Mouse (Mus musculus): ENCODE data around the gene Capzb. TPM values are rescaled to one million over a fixed set of nuclear protein-coding genes. Genes with fewer than 3 reads are reported as not detected.

Gene Capzb
- polyA plus RNA-seq, 1 experiment from 2014 or later, result 218 TPM

GRCm38 (mm10) chr4:139262981-139263380 is 70.3 kb downstream of the Capzb start:
- Histone ChIP-seq H3K4me1 (ENCODE audit: control insufficient read depth, insufficient read depth, low read length) (no peaks in the 10 kb centered on the region), H3K4me3 (ENCODE audit: low read depth, low read length) (no peak overlapping the region), H3K4me2 (ENCODE audit: low read depth, low read length) (no peak overlapping the region), H3K27me3 (ENCODE audit: control insufficient read depth, insufficient read depth, low read length) (no peaks in the 10 kb centered on the region), H3K36me3 (ENCODE audit: control insufficient read depth, insufficient read depth, low read length) (peaks cover 35% of the 10 kb centered on the region), H3K9me3 (ENCODE audit: control insufficient read depth, low read length) (no peaks in the 10 kb centered on the region), H3K9ac (replicated peaks; ENCODE audit: low read depth, low read length) (no peak overlapping the region), H3K27ac (ENCODE audit: low read depth, low read length) (no peak overlapping the region)
- 94% methylated on average over 6 of the region's 6 CpGs for WGBS
- no peak for ATAC-seq (ENCODE audit: low read depth)

- 89% methylated on average over 13 of the region's 13 CpGs for WGBS
- no peak overlapping the region for H3K4me3 ChIP-seq (ENCODE audit: low read depth, low read length)
- H3K4me1 ChIP-seq (ENCODE audit: control insufficient read depth, insufficient read depth, low read length), result no peaks in the 10 kb centered on the region
- H3K9ac ChIP-seq (replicated peaks; ENCODE audit: low read depth, low read length), result no peak overlapping the region
- no peak overlapping the region for H3K4me2 ChIP-seq (ENCODE audit: low read depth, low read length)
- no peaks in the 10 kb centered on the region for H3K27me3 ChIP-seq (ENCODE audit: control insufficient read depth, insufficient read depth, low read length)
- no peak for ATAC-seq (ENCODE audit: low read depth)
- H3K9me3 ChIP-seq (ENCODE audit: control insufficient read depth, low read length), result no peaks in the 10 kb centered on the region
- H3K27ac ChIP-seq (ENCODE audit: low read depth, low read length), result no peak overlapping the region
- H3K36me3 ChIP-seq (ENCODE audit: control insufficient read depth, insufficient read depth, low read length), result peaks cover 29% of the 10 kb centered on the region
Measured at GRCm38 (mm10) chr4:139265783-139266499, 73.2 kb downstream of the Capzb start.

GRCm38 (mm10) chr4:139266500-139266865 is 73.8 kb downstream of the Capzb start:
- Histone ChIP-seq H3K4me2 (ENCODE audit: low read depth, low read length) (no peak overlapping the region), H3K27ac (ENCODE audit: low read depth, low read length) (no peak overlapping the region), H3K4me3 (ENCODE audit: low read depth, low read length) (no peak overlapping the region), H3K27me3 (ENCODE audit: control insufficient read depth, insufficient read depth, low read length) (no peaks in the 10 kb centered on the region), H3K4me1 (ENCODE audit: control insufficient read depth, insufficient read depth, low read length) (no peaks in the 10 kb centered on the region), H3K9ac (replicated peaks; ENCODE audit: low read depth, low read length) (no peak overlapping the region), H3K36me3 (ENCODE audit: control insufficient read depth, insufficient read depth, low read length) (peaks cover 29% of the 10 kb centered on the region), H3K9me3 (ENCODE audit: control insufficient read depth, low read length) (no peaks in the 10 kb centered on the region)
- 86% methylated on average over 7 of the region's 7 CpGs for WGBS
- no peak for ATAC-seq (ENCODE audit: low read depth)

- WGBS, result 80% methylated on average over 3 of the region's 3 CpGs
- ATAC-seq (ENCODE audit: low read depth), result no peak
- no peak overlapping the region for H3K27ac ChIP-seq (ENCODE audit: low read depth, low read length)
Measured at GRCm38 (mm10) chr4:139267335-139267734, 74.6 kb downstream of the Capzb start.

GRCm38 (mm10) chr4:139268242-139268641 is 75.5 kb downstream of the Capzb start:
- H3K9me3 ChIP-seq (ENCODE audit: control insufficient read depth, low read length), result no peaks in the 10 kb centered on the region
- no peak overlapping the region for H3K4me2 ChIP-seq (ENCODE audit: low read depth, low read length)
- no peaks in the 10 kb centered on the region for H3K27me3 ChIP-seq (ENCODE audit: control insufficient read depth, insufficient read depth, low read length)
- no peak for ATAC-seq (ENCODE audit: low read depth)
- H3K36me3 ChIP-seq (ENCODE audit: control insufficient read depth, insufficient read depth, low read length), result peaks cover 14% of the 10 kb centered on the region; the same call in 1 of the 2 replicates
- no peak overlapping the region for H3K27ac ChIP-seq (ENCODE audit: low read depth, low read length)
- no peak overlapping the region for H3K9ac ChIP-seq (replicated peaks; ENCODE audit: low read depth, low read length)
- WGBS, result 80% methylated on average over 1 of the region's 1 CpGs
- H3K4me1 ChIP-seq (ENCODE audit: control insufficient read depth, insufficient read depth, low read length), result no peaks in the 10 kb centered on the region
- H3K4me3 ChIP-seq (ENCODE audit: low read depth, low read length), result no peak overlapping the region

More at GRCm38 (mm10) chr4:139267335-139267734, 74.6 kb downstream of the Capzb start:
- no peaks in the 10 kb centered on the region for H3K27me3 ChIP-seq (ENCODE audit: control insufficient read depth, insufficient read depth, low read length)
- H3K4me3 ChIP-seq (ENCODE audit: low read depth, low read length), result no peak overlapping the region
- peaks cover 23% of the 10 kb centered on the region for H3K36me3 ChIP-seq (ENCODE audit: control insufficient read depth, insufficient read depth, low read length)
- H3K4me2 ChIP-seq (ENCODE audit: low read depth, low read length), result no peak overlapping the region
- no peaks in the 10 kb centered on the region for H3K9me3 ChIP-seq (ENCODE audit: control insufficient read depth, low read length)
- no peaks in the 10 kb centered on the region for H3K4me1 ChIP-seq (ENCODE audit: control insufficient read depth, insufficient read depth, low read length)
- H3K9ac ChIP-seq (replicated peaks; ENCODE audit: low read depth, low read length), result no peak overlapping the region

GRCm38 (mm10) chr4:139270168-139270567 is 77.5 kb downstream of the Capzb start:
- Histone ChIP-seq H3K27me3 (ENCODE audit: control insufficient read depth, insufficient read depth, low read length) (no peaks in the 10 kb centered on the region), H3K36me3 (ENCODE audit: control insufficient read depth, insufficient read depth, low read length) (no peaks in the 10 kb centered on the region), H3K9me3 (ENCODE audit: control insufficient read depth, low read length) (no peaks in the 10 kb centered on the region), H3K4me2 (ENCODE audit: low read depth, low read length) (no peak overlapping the region), H3K27ac (ENCODE audit: low read depth, low read length) (no peak overlapping the region), H3K4me1 (ENCODE audit: control insufficient read depth, insufficient read depth, low read length) (no peaks in the 10 kb centered on the region), H3K4me3 (ENCODE audit: low read depth, low read length) (no peak overlapping the region), H3K9ac (replicated peaks; ENCODE audit: low read depth, low read length) (no peak overlapping the region)
- no peak for ATAC-seq (ENCODE audit: low read depth)
- 88% methylated on average over 3 of the region's 3 CpGs for WGBS

GRCm38 (mm10) chr4:139271562-139271961 is 78.9 kb downstream of the Capzb start:
- 78% methylated on average over 9 of the region's 9 CpGs for WGBS

GRCm38 (mm10) chr4:139272951-139273680 is 80.4 kb downstream of the Capzb start:
- H3K4me3 ChIP-seq (ENCODE audit: low read depth, low read length), result no peak overlapping the region
- ATAC-seq (ENCODE audit: low read depth), result no peak

More at GRCm38 (mm10) chr4:139271562-139271961, 78.9 kb downstream of the Capzb start:
- Histone ChIP-seq H3K27ac (ENCODE audit: low read depth, low read length) (no peak overlapping the region), H3K4me1 (ENCODE audit: control insufficient read depth, insufficient read depth, low read length) (no peaks in the 10 kb centered on the region), H3K27me3 (ENCODE audit: control insufficient read depth, insufficient read depth, low read length) (no peaks in the 10 kb centered on the region), H3K36me3 (ENCODE audit: control insufficient read depth, insufficient read depth, low read length) (no peaks in the 10 kb centered on the region), H3K9me3 (ENCODE audit: control insufficient read depth, low read length) (no peaks in the 10 kb centered on the region), H3K9ac (replicated peaks; ENCODE audit: low read depth, low read length) (no peak overlapping the region), H3K4me3 (ENCODE audit: low read depth, low read length) (no peak overlapping the region), H3K4me2 (ENCODE audit: low read depth, low read length) (no peak overlapping the region)
- ATAC-seq (ENCODE audit: low read depth), result no peak

GRCm38 (mm10) chr4:139274573-139274972 is 81.9 kb downstream of the Capzb start:
- 95% methylated on average over 7 of the region's 7 CpGs for WGBS
- no peaks in the 10 kb centered on the region for H3K4me1 ChIP-seq (ENCODE audit: control insufficient read depth, insufficient read depth, low read length)
- H3K4me3 ChIP-seq (ENCODE audit: low read depth, low read length), result no peak overlapping the region
- H3K4me2 ChIP-seq (ENCODE audit: low read depth, low read length), result no peak overlapping the region
- no peaks in the 10 kb centered on the region for H3K9me3 ChIP-seq (ENCODE audit: control insufficient read depth, low read length)
- no peak overlapping the region for H3K27ac ChIP-seq (ENCODE audit: low read depth, low read length)
- H3K9ac ChIP-seq (replicated peaks; ENCODE audit: low read depth, low read length), result no peak overlapping the region
- no peak for ATAC-seq (ENCODE audit: low read depth)
- H3K27me3 ChIP-seq (ENCODE audit: control insufficient read depth, insufficient read depth, low read length), result no peaks in the 10 kb centered on the region
- no peaks in the 10 kb centered on the region for H3K36me3 ChIP-seq (ENCODE audit: control insufficient read depth, insufficient read depth, low read length)

More at GRCm38 (mm10) chr4:139272951-139273680, 80.4 kb downstream of the Capzb start:
- H3K36me3 ChIP-seq (ENCODE audit: control insufficient read depth, insufficient read depth, low read length), result no peaks in the 10 kb centered on the region
- H3K27me3 ChIP-seq (ENCODE audit: control insufficient read depth, insufficient read depth, low read length), result no peaks in the 10 kb centered on the region
- 93% methylated on average over 10 of the region's 10 CpGs for WGBS
- no peaks in the 10 kb centered on the region for H3K9me3 ChIP-seq (ENCODE audit: control insufficient read depth, low read length)
- no peak overlapping the region for H3K9ac ChIP-seq (replicated peaks; ENCODE audit: low read depth, low read length)
- H3K4me2 ChIP-seq (ENCODE audit: low read depth, low read length), result no peak overlapping the region
- no peaks in the 10 kb centered on the region for H3K4me1 ChIP-seq (ENCODE audit: control insufficient read depth, insufficient read depth, low read length)
- H3K27ac ChIP-seq (ENCODE audit: low read depth, low read length), result no peak overlapping the region
